Mouse (Mus musculus) thymus, postnatal 25 days (tissue): ENCODE results near the gene H2afb3.
"Not testable (repeated sequence)": the region's sequence is repeated elsewhere in the genome, so short reads cannot be mapped to it uniquely, and the experiment has no call there.

Experiments
- DNase-seq: peaks from one replicate; pipeline ENCODE4 v3.0.0; 2022

The H2afb3 gene

GRCm38 (mm10) chrX:120312995-120313394 lies at the start of gene H2afb3:
TSS of gene H2afb3 (minus strand) at chrX:120313095.
- DNase-seq: not testable (repeated sequence)

- no peak for DNase-seq
Observed at GRCm38 (mm10) chrX:120301469-120302175, 11.3 kb downstream of the H2afb3 start.

- no peak for DNase-seq
Observed at GRCm38 (mm10) chrX:120292832-120293750, 19.8 kb downstream of the H2afb3 start.

GRCm38 (mm10) chrX:120291696-120292095 lies 21.2 kb downstream of the H2afb3 start:
- DNase-seq: no peak

- no peak for DNase-seq
Observed at GRCm38 (mm10) chrX:120290900-120291280, 22.0 kb downstream of the H2afb3 start.

- DNase-seq: no peak
Observed at GRCm38 (mm10) chrX:120290011-120290899, 22.6 kb downstream of the H2afb3 start, which contains the start of gene Pcdh11x. TSS of gene Pcdh11x (plus strand) at chrX:120290259.

- DNase-seq: no peak
Observed at GRCm38 (mm10) chrX:120287502-120287901, 25.4 kb downstream of the H2afb3 start.

- DNase-seq: no peak
Observed at GRCm38 (mm10) chrX:120285522-120285921, 27.4 kb downstream of the H2afb3 start.
